Mouse (Mus musculus): ENCODE results near the gene Cyp4a31.
"Not testable (repeated sequence)": the region's sequence is repeated elsewhere in the genome, so short reads cannot be mapped to it uniquely, and the experiment has no call there.

Gene Cyp4a31

DNA sequence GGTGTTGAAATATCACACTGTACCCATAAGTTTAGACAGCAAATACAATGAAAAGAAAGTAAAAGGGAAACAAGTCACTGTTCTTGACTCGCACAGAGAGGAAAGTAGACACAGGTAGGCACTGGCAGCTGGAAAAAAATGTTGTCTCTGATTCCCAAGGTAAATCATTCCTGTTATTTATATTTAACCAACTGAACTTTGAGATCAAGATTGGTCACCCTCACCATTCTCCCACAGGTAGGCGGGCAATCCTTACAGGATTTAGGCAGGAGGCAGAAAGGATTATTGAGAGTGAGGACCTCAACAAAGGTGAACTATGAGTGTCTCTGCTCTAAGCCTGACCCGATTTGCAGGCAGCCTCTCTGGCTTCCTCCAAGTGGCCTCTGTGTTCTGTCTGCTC is at the start of gene Cyp4a31:
Gene Cyp4a31 (plus strand): TSS at position 249 of the 400 bp plus-strand sequence.
- no peak for DNase-seq (ENCODE audit: extremely low read depth, insufficient read length, low spot score)

- DNase-seq (ENCODE audit: extremely low read depth, insufficient read length, low spot score) = not testable (repeated sequence)
Measured at GRCm38 (mm10) chr4:115513964-115514363, 49.5 kb upstream of the Cyp4a31 start.

DNA sequence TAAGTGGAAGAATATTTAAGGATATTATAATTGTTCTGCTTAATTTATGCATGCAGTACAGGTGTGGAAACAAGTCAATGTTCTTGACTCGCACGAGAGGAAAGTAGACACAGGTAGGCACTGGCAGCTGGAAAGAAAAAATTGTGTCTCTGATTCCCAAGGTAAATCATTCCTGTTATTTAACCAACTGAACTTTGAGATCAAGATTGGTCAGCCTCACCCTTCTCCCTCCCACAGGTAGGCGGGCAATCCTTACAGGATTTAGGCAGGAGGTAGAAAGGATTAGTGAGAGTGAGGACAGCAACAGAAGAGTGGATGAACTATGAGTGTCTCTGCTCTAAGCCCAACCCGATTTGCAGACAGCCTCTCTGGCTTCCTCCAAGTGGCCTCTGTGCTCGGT is 45.4 kb upstream of the Cyp4a31 start, which contains the start of gene Cyp4a10:
Gene Cyp4a10 (plus strand): TSS at position 265 of the 400 bp plus-strand sequence.
- DNase-seq (ENCODE audit: extremely low read depth, insufficient read length, low spot score) = not testable (repeated sequence)

GRCm38 (mm10) chr4:115519444-115519843 is 44.0 kb upstream of the Cyp4a31 start:
- no peak for DNase-seq (ENCODE audit: extremely low read depth, insufficient read length, low spot score)

GRCm38 (mm10) chr4:115521766-115522165 is 41.7 kb upstream of the Cyp4a31 start:
- no peak for DNase-seq (ENCODE audit: extremely low read depth, insufficient read length, low spot score)

GRCm38 (mm10) chr4:115545101-115545500 is 18.3 kb upstream of the Cyp4a31 start:
- no peak for DNase-seq (ENCODE audit: extremely low read depth, insufficient read length, low spot score)

- no peak for DNase-seq (ENCODE audit: extremely low read depth, insufficient read length, low spot score)
Measured at GRCm38 (mm10) chr4:115546141-115546828, 17.2 kb upstream of the Cyp4a31 start.

DNA sequence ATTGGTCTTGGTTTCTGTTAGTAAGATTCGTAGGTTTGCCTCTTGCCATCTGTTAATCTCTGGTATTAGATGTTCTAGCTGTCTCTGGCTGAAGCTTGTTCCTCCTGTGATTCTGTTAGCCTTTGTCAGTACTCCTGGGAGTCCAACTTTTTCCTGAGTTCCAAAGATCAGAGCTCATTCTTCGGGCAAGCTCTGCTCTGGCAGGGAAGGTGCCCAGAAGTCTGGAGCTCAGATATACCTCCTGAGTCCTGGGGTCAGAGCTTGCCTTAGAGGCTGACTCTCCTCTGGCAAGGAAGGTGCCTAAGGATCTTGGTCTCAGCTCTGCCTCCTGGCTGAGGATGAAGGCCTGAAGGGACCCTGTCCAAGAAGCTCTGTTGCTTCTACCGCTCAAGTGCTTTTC is 10.7 kb upstream of the Cyp4a31 start:
- no peak for DNase-seq (ENCODE audit: extremely low read depth, insufficient read length, low spot score)

- no peak for DNase-seq (ENCODE audit: extremely low read depth, insufficient read length, low spot score)
Measured at GRCm38 (mm10) chr4:115555513-115555912, 7.9 kb upstream of the Cyp4a31 start.

DNA sequence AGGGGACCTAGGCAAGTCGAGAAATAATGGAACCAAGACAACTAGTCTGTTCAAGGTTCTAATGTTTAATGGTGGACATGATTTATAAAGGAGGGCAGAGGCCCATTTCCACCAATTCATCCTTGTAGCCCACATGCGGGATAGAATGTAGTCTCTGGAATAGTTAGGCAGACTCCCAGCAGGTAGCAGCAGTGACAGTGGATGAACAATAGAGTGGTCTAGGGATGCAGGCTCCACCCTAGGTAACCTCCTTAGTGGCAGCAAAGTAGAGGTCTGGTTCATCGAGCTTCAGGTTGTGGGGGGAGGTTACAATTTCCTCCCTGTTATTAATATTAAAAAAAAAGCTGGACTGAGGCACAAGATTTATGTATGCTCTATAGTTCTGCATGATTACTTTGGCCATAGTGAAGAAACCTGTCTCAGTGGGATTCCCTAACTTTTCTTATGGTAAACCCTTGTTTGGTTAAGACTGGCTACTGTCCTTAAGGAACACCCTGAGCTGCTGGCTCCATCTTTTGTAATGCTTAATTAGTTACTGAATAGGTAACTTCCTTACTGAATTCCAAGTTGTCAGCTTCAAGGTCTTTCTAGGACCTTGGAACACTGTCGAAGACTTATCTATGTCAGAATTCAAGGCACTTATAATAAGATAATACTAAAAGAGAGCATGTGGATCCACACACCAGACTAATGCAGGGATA is 5.4 kb upstream of the Cyp4a31 start:
- no peak for DNase-seq (ENCODE audit: extremely low read depth, insufficient read length, low spot score)

DNA sequence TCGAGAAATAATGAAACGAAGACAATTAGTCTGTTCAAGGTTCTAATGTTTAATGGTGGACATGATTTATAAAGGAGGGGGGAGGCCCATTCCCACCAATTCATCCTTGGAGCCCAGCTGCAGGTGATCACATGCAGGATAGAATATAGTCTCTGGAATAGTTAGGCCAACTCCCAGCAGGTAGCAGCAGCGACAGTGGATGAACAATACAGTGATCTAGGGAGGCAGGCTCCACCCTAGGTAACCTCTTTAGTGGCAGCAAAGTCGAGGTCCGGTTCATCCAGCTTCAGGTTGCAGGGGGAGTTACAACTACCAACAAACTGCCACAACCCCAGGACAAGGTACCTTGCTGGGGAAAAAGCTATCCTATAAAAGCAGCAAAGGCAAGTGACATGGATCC is 2.2 kb upstream of the Cyp4a31 start:
- not testable (repeated sequence) for DNase-seq (ENCODE audit: extremely low read depth, insufficient read length, low spot score)

GRCm38 (mm10) chr4:115564469-115565225 is 1.2 kb downstream of the Cyp4a31 start:
- DNase-seq (ENCODE audit: extremely low read depth, insufficient read length, low spot score) = not testable (repeated sequence)

DNA sequence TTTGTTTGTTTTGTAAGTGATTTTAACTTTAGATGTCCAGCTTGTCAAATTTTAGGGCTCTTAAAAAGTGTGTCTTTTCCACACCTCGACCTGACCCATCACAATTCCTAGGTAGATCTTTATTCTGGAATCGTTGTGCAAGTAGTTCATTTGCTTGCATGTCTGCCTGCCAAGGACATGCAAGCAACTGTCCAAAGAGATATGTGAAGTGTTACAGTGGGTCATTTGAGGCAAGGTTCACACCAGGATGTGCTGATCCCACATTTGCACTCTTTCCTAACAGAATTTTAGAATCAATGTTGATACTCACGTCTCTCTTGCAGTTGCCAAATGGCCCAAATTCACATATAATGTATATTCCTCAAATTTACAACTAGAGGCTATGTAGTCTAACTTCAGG is 11.8 kb downstream of the Cyp4a31 start:
- no peak for DNase-seq (ENCODE audit: extremely low read depth, insufficient read length, low spot score)

DNA sequence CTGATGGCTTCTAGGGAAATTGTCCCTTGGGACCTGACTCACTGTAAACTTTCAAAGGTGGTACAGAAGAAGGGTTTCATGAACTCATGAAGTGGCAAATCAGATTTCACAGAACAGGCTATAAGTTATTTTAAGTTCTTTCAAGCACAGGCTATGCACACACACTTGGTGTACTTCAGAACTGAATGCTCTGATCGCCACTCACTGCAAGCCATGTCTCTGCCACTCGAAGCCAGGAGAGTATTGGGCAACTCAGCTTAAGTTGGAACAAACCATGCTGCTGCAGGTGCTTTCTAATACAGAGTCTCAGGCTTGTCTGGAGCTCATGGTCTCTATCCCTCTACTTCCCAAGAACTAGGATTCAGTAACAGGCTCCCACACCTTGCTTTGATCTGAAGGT is 12.3 kb downstream of the Cyp4a31 start:
- no peak for DNase-seq (ENCODE audit: extremely low read depth, insufficient read length, low spot score)

GRCm38 (mm10) chr4:115583036-115583435 is 19.6 kb downstream of the Cyp4a31 start:
- no peak for DNase-seq (ENCODE audit: extremely low read depth, insufficient read length, low spot score)

GRCm38 (mm10) chr4:115596357-115596756 is 32.9 kb downstream of the Cyp4a31 start:
- no peak for DNase-seq (ENCODE audit: extremely low read depth, insufficient read length, low spot score)

DNA sequence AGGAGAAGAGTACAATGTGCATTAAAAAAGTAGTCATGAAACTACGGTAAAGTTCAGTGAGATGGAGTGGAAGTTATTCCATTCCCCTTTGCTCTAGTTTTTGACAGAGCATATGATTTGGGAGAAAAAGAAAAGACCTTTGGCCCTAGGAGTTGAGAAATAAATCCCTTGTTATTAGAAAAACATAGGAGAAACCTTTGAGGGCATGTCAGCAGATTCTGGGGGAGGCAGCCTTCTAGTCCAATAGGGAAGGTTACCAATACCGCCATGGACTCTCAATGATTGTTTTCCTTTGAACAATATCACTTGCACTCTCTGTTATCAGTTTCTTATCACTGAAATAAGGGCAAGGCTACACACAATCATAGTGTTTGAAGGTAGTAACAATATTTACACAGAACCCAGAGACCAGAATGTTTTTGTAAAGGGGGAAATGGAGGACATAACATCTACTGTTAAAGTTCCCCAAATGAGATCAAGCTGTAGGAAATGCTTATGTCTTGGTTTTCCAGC is 33.4 kb downstream of the Cyp4a31 start:
- DNase-seq (ENCODE audit: extremely low read depth, insufficient read length, low spot score) = no peak

DNA sequence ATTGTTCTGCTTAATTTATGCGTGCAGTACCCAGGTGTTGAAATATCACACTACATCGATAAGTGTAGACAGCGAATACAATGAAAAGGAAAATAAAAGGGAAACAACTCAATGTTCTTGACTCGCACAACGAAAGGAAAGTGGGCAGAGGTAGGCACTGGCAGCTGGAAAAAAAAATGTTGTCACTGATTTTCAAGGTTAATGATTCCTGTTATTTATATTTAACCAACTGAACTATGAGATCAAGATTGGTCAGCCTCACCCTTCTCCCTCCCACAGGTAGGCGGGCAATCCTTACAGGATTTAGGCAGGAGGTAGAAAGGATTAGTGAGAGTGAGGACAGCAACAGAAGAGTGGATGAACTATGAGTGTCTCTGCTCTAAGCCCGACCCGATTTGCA is 37.2 kb downstream of the Cyp4a31 start, which contains the start of gene Cyp4a32:
Gene Cyp4a32 (plus strand): TSS at position 359 of the 400 bp plus-strand sequence.
- DNase-seq (ENCODE audit: extremely low read depth, insufficient read length, low spot score) = not testable (repeated sequence)

DNA sequence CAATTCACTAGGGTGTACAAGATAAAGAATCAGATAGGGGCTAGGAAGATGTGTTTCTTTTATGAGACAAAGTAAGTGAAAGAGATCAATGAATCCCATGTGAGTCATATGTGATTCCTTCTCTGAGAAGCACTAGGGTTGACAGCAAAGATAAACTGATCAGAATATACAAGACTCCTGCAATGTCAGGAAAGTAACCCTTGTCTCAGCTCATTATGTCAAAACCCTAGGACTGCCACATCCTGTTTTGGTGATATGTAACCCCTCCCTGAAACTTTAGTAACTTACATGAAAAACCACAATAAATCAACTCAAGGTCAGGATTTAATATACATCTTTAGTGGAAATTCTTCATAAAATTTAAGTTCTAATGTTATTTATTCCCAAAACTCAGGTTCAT is 50.6 kb downstream of the Cyp4a31 start:
- DNase-seq (ENCODE audit: extremely low read depth, insufficient read length, low spot score) = no peak

DNA sequence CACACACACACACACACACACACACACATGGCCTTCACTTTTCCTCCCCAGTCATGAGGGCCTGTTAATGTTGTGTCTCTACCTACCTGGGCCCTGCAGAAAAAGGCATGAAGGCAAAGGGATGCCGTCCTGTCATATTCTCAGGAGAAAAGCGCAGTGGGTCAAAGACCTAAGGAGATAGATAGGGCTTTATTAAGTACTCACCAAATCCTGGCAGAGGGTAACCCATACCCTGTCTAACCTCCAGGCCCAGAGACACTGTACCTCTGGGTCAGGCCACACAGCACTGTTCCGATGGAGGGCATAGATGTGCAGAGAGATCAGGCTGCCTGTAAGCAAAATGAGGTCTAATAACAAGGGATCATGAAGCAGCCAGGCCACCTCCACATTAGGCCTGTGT is 62.1 kb downstream of the Cyp4a31 start:
- not testable (repeated sequence) for DNase-seq (ENCODE audit: extremely low read depth, insufficient read length, low spot score)

Measured in 3134 (cell line).